Mouse (Mus musculus): ENCODE results near the gene Bfsp2.

DNA sequence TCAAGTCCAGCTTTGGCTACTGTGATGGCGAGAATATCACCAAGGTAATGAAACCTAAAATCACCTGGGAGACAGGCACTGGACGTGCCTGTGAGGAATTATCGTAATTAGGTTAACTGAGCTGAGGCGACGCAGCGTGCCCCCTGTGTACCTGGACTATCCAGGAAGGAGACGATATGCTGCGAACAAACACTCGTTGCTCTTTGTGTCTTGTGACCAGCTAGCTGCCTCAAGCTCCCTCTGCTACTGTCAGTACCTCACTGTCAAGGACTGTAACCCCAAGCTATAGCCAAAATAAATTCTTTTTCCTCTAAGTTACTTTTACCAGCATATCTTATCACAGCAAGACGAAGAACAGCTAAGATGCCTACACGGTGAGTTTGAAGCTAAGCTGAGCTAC is 87.0 kb downstream of the Bfsp2 start:
- TF ChIP-seq CTCF (IDR thresholded peaks at IDR 0.05; ENCODE audit: insufficient read depth, low read length) (no peak), POLR2A (IDR thresholded peaks at IDR 0.05; ENCODE audit: borderline replicate concordance, extremely low read depth, low read depth, low read length) (no peak)

Measured in lung, adult 2 months (tissue).